48 mouse cellular contexts compared by ENCODE assay signal in genomic region chr5:32872346-32872745, GRCm38 (mm10). TPM values are rescaled to one million over a fixed set of nuclear protein-coding genes. Genes with fewer than 3 reads are reported as not detected.
"Had no signal": no experiment of that assay in that cellular context is flagged by ENCODE, and none has a peak within 500 bp of the region (broad histone marks: within the 10 kb centered on the region; RNA-seq: fewer than 3 reads in every experiment).

No protein-coding gene starts in this region.

- ATAC-seq: hindbrain, embryonic 16.5 days; hindbrain, postnatal 0 days; inflammation-experienced regulatory T-cells, adult 6 months; intestine, embryonic 15.5 days; intestine, embryonic 16.5 days; intestine, postnatal 0 days had no signal

- H3K9ac ChIP-seq: heart, embryonic 15.5 days; hindbrain, embryonic 12.5 days; hindbrain, embryonic 13.5 days; hindbrain, embryonic 14.5 days; hindbrain, embryonic 15.5 days; intestine, embryonic 15.5 days; kidney, embryonic 15.5 days had no signal

- H3K4me1 ChIP-seq: heart, embryonic 15.5 days; hindbrain, embryonic 10.5 days; hindbrain, embryonic 12.5 days; hindbrain, embryonic 13.5 days; hindbrain, embryonic 15.5 days; intestine, embryonic 15.5 days; kidney, embryonic 15.5 days had no signal

- DNase-seq: heart, postnatal 10 days; heart, postnatal 14 days; heart, postnatal 36 days; heart, postnatal 4 days; kidney, adult 11 months; kidney, adult 18-20 months; kidney, adult 2 months; kidney, adult 8-10 months; kidney, adult 9 months; kidney, postnatal 10 days; kidney, postnatal 14 days; kidney, postnatal 25 days; kidney, postnatal 36 days; kidney, postnatal 4 days; layer of hippocampus, adult 9-11 months; layer of hippocampus, postnatal 36 days had no signal

- H3K4me2 ChIP-seq: heart, embryonic 15.5 days; hindbrain, embryonic 12.5 days; hindbrain, embryonic 13.5 days; hindbrain, embryonic 14.5 days; hindbrain, embryonic 15.5 days; intestine, embryonic 15.5 days; kidney, embryonic 15.5 days had no signal

- H3K27ac ChIP-seq: heart, embryonic 15.5 days; hindbrain, embryonic 10.5 days; hindbrain, embryonic 12.5 days; hindbrain, embryonic 13.5 days; hindbrain, embryonic 14.5 days; hindbrain, embryonic 15.5 days; hindbrain, postnatal 0 days; intestine, embryonic 15.5 days; kidney, embryonic 15.5 days; kidney, postnatal 0 days; layer of hippocampus, adult 2 months; left cerebral cortex, adult 2 months had no signal

- H3K27me3 ChIP-seq: heart, embryonic 15.5 days; hindbrain, embryonic 12.5 days; hindbrain, embryonic 13.5 days; hindbrain, embryonic 15.5 days; intestine, embryonic 15.5 days; kidney, embryonic 15.5 days had no signal

- H3K9me3 ChIP-seq: heart, embryonic 15.5 days; hindbrain, embryonic 10.5 days; hindbrain, embryonic 12.5 days; hindbrain, embryonic 13.5 days; hindbrain, embryonic 15.5 days; intestine, embryonic 15.5 days; kidney, embryonic 15.5 days had no signal

- H3K4me3 ChIP-seq: heart, embryonic 15.5 days; hindbrain, embryonic 10.5 days; hindbrain, embryonic 12.5 days; hindbrain, embryonic 13.5 days; hindbrain, embryonic 15.5 days; intestine, embryonic 15.5 days; kidney, embryonic 15.5 days; layer of hippocampus, adult 2 months; left cerebral cortex, adult 2 months had no signal

RNA-seq across cellular contexts. Expression of gene Gm20671, which starts 45.4 kb away (rescaled TPM):
- total RNA-seq: heart, postnatal 14 days; heart, postnatal 25 days; heart, postnatal 4 days; layer of hippocampus, adult 18-20 months; layer of hippocampus, adult 2 months; layer of hippocampus, adult 8-10 months; layer of hippocampus, postnatal 10 days; layer of hippocampus, postnatal 14 days; layer of hippocampus, postnatal 25 days; layer of hippocampus, postnatal 36 days; left cerebral cortex, adult 18-20 months; left cerebral cortex, adult 2 months; left cerebral cortex, adult 8-10 months; left cerebral cortex, postnatal 10 days had no signal
- polyA plus RNA-seq: heart, embryonic 14.5 days; heart, embryonic 15.5 days; heart, embryonic 16.5 days; heart, postnatal 0 days; hindbrain, embryonic 10.5 days; hindbrain, embryonic 11.5 days; hindbrain, embryonic 12.5 days; hindbrain, embryonic 13.5 days; hindbrain, embryonic 14.5 days; hindbrain, embryonic 15.5 days; hindbrain, embryonic 16.5 days; hindbrain, postnatal 0 days; inflammation-experienced regulatory T-cells, adult 6 months; intestine, embryonic 14.5 days; intestine, embryonic 15.5 days; intestine, embryonic 16.5 days; intestine, postnatal 0 days; kidney, embryonic 14.5 days; kidney, embryonic 15.5 days; kidney, embryonic 16.5 days; kidney, postnatal 0 days had no signal
